Mouse (Mus musculus) small intestine, adult 2 months (tissue): Measurements from ENCODE around the gene Gal3st1. TPM values are rescaled to one million over a fixed set of nuclear protein-coding genes. Genes with fewer than 3 reads are reported as not detected.

Source experiments
- H3K27ac ChIP-seq: fragments of 200-500 bp; 2 replicates; pipeline ENCODE4 v1.5.1; 2012; ENCODE audit warnings: low read depth, low read length, control low read depth, inconsistent platforms; ENCODE audit not compliant: insufficient read depth
- H3K27me3 ChIP-seq: fragments of 200-500 bp; 2 replicates; pipeline ENCODE4 v1.6.1; 2012; ENCODE audit warnings: mild to moderate bottlenecking, moderate library complexity, low read length, inconsistent platforms; ENCODE audit not compliant: control insufficient read depth, insufficient read depth
- H3K36me3 ChIP-seq: fragments of 200-500 bp; 2 replicates; pipeline ENCODE4 v1.6.1; 2012; ENCODE audit warnings: mild to moderate bottlenecking, low read length, control low read depth, inconsistent platforms; ENCODE audit not compliant: control insufficient read depth, insufficient read depth
- H3K4me1 ChIP-seq: fragments of 200-500 bp; 2 replicates; pipeline ENCODE4 v1.6.1; 2012; ENCODE audit warnings: low read length, inconsistent platforms, mixed read lengths; ENCODE audit not compliant: control insufficient read depth, insufficient read depth, insufficient read length
- H3K4me3 ChIP-seq: fragments of 200-500 bp; 2 replicates; pipeline ENCODE4 v1.5.1; 2012; ENCODE audit warnings: low read depth, mild to moderate bottlenecking, control low read depth, inconsistent platforms, low read length, moderate library complexity
- CTCF ChIP-seq: fragments of 200-500 bp; IDR thresholded peaks from 2 replicates; pipeline ENCODE4 v1.5.1; 2012; ENCODE audit warnings: low read depth, mild to moderate bottlenecking, control low read depth, inconsistent platforms, low read length, moderate library complexity, mixed read lengths; ENCODE audit not compliant: insufficient replicate concordance, insufficient read length; ENCODE audit errors: extremely low read depth
- POLR2A ChIP-seq: fragments of 200-500 bp; IDR thresholded peaks from 2 replicates; pipeline ENCODE4 v1.6.1; 2012; ENCODE audit warnings: low read depth, mild to moderate bottlenecking, control low read depth, inconsistent platforms, low read length, moderate library complexity
- WGBS: fragments of 180-500 bp; shearing (Covaris S2); methylation state at CpG from one replicate; pipeline ENCODE4 v1.1.7; 2018; 5-methylcytosine and 5-hydroxymethylcytosine counted together
- polyA plus RNA-seq: library from polyadenylated mRNA; depleted of rRNA; stranded (reverse); fragments of >200 nt; gene quantifications from 2 replicates; pipeline ENCODE4 v1.2.3, GENCODE M21; 2012

Gene Gal3st1
- polyA plus RNA-seq, 1 experiment: 124 TPM

DNA sequence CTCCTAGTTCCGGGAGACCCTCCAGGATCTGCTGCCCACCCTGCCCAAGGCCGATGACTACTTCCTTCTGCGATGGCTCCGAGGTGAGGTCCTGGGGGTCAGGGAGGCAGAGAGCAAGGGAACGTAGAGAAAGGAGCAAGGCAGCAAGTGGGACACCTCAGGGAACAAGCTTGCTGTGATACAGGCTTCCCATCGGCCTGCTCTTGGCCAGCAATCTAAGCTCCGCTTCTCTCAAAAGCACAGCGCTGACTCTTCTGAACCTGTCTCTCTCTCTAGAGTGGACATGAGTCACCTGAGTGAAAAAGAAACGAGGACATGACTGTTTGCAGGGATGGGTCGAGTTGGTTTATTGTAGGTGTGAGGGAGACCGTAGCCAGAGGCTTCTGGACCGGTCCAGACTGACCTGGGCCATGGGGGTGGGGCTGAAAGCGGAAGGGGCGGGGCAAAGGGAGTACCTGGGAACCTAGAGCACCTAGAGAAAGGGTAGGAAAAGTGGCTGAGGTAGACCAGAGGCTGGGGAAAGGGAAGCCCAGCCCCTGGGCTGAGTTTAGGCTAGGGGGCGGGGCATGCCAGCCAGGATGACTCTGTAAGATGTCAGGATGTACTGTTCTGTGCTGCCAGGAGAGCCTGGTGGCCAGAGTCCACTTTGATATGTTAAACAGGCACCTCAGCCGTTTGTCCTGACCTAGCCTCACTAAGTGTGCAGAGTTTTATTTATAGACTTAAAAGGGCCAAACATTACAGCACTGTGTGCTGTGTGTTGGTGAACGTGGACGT lies 51.9 kb downstream of the Gal3st1 start:
- WGBS: 53% methylated on average over 18 of the region's 18 CpGs
- Histone ChIP-seq H3K27ac (peak overlapping the region; percentile 37; the same call in 1 of the 2 replicates), H3K27me3 (no peaks in the 10 kb centered on the region), H3K4me1 (peaks cover 7% of the 10 kb centered on the region), H3K4me3 (no peak overlapping the region), H3K36me3 (no peaks in the 10 kb centered on the region)
- TF ChIP-seq CTCF (no peak), POLR2A (no peak)

DNA sequence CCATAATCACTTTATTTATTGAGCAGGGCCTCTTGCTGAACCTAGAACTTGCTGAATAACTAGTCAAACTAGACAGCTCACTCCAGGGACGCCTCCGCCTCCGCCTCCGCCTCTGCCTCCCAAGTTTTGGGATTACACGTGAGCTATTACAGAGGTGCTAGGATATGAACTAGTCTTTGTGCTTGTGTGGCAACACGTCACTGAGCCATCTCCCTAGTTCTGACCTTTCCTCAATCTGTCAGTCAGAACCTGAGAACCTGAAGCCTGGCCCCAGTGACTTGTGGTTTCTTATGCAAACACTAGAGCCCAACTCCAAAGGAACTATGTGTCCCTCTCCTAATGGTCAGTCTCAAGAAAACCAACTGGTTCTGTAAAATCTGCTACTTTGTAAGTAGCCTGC lies 52.5 kb downstream of the Gal3st1 start:
- H3K36me3 ChIP-seq: no peaks in the 10 kb centered on the region
- no peak overlapping the region for H3K4me3 ChIP-seq
- 70% methylated on average over 6 of the region's 6 CpGs for WGBS
- no peak for TF ChIP-seq CTCF
- no peak for TF ChIP-seq POLR2A
- peaks cover 7% of the 10 kb centered on the region for H3K4me1 ChIP-seq
- H3K27me3 ChIP-seq: no peaks in the 10 kb centered on the region
- H3K27ac ChIP-seq: peak overlapping the region; percentile 37; the same call in 1 of the 2 replicates

DNA sequence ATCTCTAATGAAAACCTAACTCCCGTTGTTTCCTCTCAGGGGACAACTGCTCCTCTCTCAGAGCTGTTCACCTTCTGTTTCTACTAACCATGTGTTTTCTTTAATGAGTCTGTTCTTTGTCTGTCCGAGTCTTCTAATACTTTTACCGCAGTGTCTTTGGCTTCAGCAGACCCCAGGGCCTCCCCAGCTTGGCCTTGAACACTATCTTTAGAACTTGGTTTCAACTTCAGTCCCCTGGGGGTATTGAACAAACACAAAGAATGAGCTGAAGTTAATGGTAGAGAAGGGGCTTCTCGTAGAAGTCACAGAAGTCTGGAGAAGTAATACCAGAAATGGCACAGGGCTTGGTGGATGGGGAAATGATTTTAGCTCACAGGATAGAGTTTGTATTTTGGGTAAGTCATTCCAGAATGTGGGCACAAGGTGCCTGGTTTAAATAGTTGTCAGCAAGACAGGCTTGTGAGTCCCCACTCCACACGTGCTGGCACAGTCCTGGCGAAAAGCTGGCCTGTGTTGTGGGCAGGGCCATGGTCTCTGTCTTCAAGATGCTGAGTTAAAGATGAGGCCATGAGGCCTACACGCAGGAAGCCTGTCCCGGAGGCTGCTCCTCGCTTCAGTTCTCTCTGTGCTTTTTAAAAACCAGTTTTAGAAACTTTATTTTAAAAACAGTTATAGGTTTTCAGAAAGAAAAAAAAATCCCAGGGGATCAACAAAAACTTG lies 53.1 kb downstream of the Gal3st1 start:
- no peaks in the 10 kb centered on the region for H3K36me3 ChIP-seq
- TF ChIP-seq POLR2A (no peak), CTCF (no peak)
- no peak overlapping the region for H3K27ac ChIP-seq
- H3K4me1 ChIP-seq: peaks cover 7% of the 10 kb centered on the region
- 69% methylated on average over 9 of the region's 9 CpGs for WGBS
- no peak overlapping the region for H3K4me3 ChIP-seq
- H3K27me3 ChIP-seq: no peaks in the 10 kb centered on the region

DNA sequence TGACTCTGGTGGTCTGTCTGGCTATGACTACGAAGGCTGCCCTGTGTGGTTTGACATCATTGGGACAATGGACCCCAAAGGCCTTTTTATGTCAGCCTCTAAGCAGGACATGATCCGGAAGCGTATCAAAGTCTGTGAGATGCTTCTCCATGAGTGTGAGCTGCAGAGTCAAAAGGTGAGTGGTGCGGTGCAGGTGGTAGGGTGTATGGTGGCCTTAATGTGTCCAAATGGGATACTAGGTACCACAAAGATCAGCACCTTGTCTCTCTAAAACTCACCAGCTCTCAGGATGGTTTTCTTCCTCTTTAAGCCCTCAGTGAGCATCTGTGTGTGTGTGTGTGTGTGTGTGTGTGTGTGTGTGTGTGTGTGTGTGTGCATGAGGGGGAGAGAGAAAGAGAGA lies 56.5 kb downstream of the Gal3st1 start:
- TF ChIP-seq POLR2A: no peak
- no peak for TF ChIP-seq CTCF
- H3K4me1 ChIP-seq: peaks cover 6% of the 10 kb centered on the region
- H3K36me3 ChIP-seq: no peaks in the 10 kb centered on the region
- WGBS: 95% methylated on average over 4 of the region's 4 CpGs
- no peak overlapping the region for H3K27ac ChIP-seq
- H3K27me3 ChIP-seq: no peaks in the 10 kb centered on the region
- H3K4me3 ChIP-seq: no peak overlapping the region

DNA sequence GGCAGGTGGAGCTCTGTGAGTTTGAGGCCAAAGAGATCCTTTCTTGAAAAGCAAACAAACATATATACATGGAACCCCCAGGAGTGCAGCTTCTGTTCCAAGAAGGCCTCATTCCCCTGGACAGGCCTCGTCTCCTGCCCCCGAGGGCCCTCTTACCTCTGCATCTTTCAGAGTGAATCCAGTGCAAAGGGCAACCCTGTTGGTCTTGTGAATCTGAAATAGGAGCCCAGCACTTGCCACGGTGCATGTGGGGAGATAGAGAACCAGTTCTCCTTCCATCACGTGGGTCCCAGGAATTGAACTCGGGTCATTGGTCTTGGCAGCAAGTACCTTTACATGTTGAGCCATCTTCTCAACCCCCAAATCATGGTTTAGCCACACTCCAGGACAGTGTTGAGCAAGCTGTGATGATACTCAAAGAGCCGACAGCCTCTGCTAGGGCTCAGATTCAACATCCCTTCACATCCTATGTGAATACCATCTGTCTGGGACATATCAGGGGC lies 57.7 kb downstream of the Gal3st1 start:
- Histone ChIP-seq H3K27me3 (no peaks in the 10 kb centered on the region), H3K4me1 (no peaks in the 10 kb centered on the region), H3K36me3 (no peaks in the 10 kb centered on the region), H3K4me3 (no peak overlapping the region), H3K27ac (no peak overlapping the region)
- 71% methylated on average over 6 of the region's 6 CpGs for WGBS
- no peak for TF ChIP-seq CTCF
- TF ChIP-seq POLR2A: no peak

DNA sequence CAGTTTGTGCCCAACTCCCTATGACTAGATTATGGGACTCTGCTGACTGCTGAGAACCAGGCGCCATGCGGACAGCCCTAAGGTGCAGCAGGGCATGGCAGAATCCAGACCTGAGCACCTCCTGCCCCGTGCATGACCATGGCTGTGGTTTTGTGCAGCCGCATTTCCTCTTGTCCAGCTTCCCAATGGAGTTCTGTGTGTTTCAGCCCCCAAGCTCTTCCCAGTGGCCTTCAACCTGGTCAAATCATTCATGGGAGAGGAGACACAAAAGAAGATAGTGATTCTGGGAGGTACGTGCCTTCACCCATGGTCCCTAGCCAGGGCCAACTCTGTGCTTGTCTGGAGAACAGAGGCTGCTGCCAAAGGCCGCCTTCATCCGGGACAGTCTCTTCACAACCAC lies 59.6 kb downstream of the Gal3st1 start:
- TF ChIP-seq POLR2A: no peak
- TF ChIP-seq CTCF: no peak
- H3K4me3 ChIP-seq: no peak overlapping the region
- no peak overlapping the region for H3K27ac ChIP-seq
- 87% methylated on average over 7 of the region's 7 CpGs for WGBS
- no peaks in the 10 kb centered on the region for H3K4me1 ChIP-seq
- no peaks in the 10 kb centered on the region for H3K27me3 ChIP-seq
- H3K36me3 ChIP-seq: no peaks in the 10 kb centered on the region

DNA sequence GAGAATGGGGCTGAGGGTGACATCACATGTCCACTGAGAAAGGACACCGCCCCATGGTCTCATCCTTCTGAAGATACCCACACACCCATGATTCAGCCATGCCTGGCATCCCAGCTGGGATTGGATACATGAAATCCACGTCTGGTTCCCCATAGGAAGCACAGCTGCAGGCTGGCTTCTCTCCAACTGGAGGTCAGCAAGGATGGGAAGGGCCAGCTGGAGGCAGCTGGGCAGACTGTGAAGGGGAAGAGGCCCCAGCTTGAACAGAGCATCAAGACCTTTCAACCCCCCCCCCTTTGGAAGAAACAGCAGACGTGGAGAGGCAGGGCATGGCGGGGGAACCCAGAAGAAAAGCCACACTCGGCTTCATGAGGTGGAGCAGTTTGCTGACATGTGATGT lies 63.1 kb downstream of the Gal3st1 start:
- no peaks in the 10 kb centered on the region for H3K4me1 ChIP-seq
- no peak overlapping the region for H3K27ac ChIP-seq
- TF ChIP-seq CTCF (no peak), POLR2A (no peak)
- 62% methylated on average over 5 of the region's 5 CpGs for WGBS
- H3K36me3 ChIP-seq: no peaks in the 10 kb centered on the region
- no peaks in the 10 kb centered on the region for H3K27me3 ChIP-seq
- H3K4me3 ChIP-seq: no peak overlapping the region
